Mouse (Mus musculus): Measurements from ENCODE around the gene Pax3.

- TF ChIP-seq CTCF (IDR thresholded peaks at IDR 0.05; ENCODE audit: extremely low read depth, insufficient read length, insufficient replicate concordance, low read depth, low read length) (no peak), POLR2A (IDR thresholded peaks at IDR 0.05; ENCODE audit: low read depth, low read length) (no peak)
Measured at GRCm38 (mm10) chr1:78208281-78208814, 11.4 kb upstream of the Pax3 start.
